ENCODE assay signal across 8 mouse cellular contexts in the genomic region with DNA sequence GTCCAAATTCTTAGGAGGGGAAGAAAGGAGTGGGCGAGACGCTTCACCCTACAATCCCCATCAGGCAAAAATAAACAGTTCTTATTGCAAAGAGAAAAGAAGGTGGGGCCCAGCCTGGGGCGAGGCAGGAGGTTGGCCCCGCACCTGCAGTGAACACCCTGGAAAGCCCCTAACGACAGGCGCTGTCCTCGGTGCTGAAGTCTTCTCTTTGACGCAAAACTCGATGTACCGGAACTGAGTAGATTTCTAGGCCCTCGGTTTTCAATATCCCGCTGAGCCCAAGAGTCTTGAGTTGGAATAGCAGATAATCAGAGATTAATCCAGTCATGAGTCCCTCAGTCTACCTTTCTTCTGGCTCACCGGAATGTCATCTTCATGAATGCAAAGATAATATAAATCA. TPM values are rescaled to one million over a fixed set of nuclear protein-coding genes. Genes with fewer than 3 reads are reported as not detected.
DNase-seq lines count a peak whose midpoint lies in the region; ATAC-seq and TF ChIP-seq lines count a peak whose summit lies in the region.

No protein-coding gene starts in this region.

- no peak overlapping the region for H3K27ac ChIP-seq in limb, embryonic 14.5 days (replicated peaks; ENCODE audit: low read depth, low read length)
- H3K27ac ChIP-seq in thymus, adult 2 months (ENCODE audit: control insufficient read depth, insufficient read depth, low read length): no peak overlapping the region

- 3% methylated on average over 13 of the region's 13 CpGs for WGBS in limb, embryonic 14.5 days
- WGBS in thymus, adult 2 months: 3% methylated on average over 13 of the region's 13 CpGs

- peak; percentile 45 to 72 for DNase-seq in heart, adult 18-20 months
- DNase-seq in heart, adult 11 months: no peak
- peak; percentile 62 to 68 for DNase-seq in adrenal gland, adult 18-20 months (ENCODE audit: low spot score in 2 of 2)
- peak; percentile 88 for DNase-seq in limb, embryonic 14.5 days (ENCODE audit: low spot score)
- peak; percentile 65 for DNase-seq in naive thymus-derived CD4-positive, alpha-beta T cell, adult 2 months (ENCODE audit: low read depth)
- DNase-seq in thymus, adult 2 months: peak; percentile 82
- DNase-seq in left cerebral cortex, adult 11 months (ENCODE audit: low spot score): no peak

- H3K4me2 ChIP-seq in limb, embryonic 14.5 days (replicated peaks; ENCODE audit: low read depth, low read length, severe bottlenecking): no peak overlapping the region

- H3K9me3 ChIP-seq in limb, embryonic 14.5 days (ENCODE audit: control insufficient read depth, low read length): no peaks in the 10 kb centered on the region

- TF ChIP-seq POLR2A in limb, embryonic 14.5 days (IDR thresholded peaks at IDR 0.05; ENCODE audit: borderline replicate concordance, extremely low read depth, insufficient read depth, insufficient read length): no peak
- TF ChIP-seq POLR2A in thymus, adult 2 months (IDR thresholded peaks at IDR 0.05; ENCODE audit: control insufficient read depth, extremely low read depth, insufficient read depth, low read length, poor library complexity): no peak

- H3K36me3 ChIP-seq in limb, embryonic 14.5 days (ENCODE audit: control insufficient read depth, insufficient read depth, low read length): no peaks in the 10 kb centered on the region
- H3K36me3 ChIP-seq in thymus, adult 2 months (ENCODE audit: control insufficient read depth, insufficient read depth, low read length): no peaks in the 10 kb centered on the region

- peaks cover 61% of the 10 kb centered on the region for H3K27me3 ChIP-seq in limb, embryonic 14.5 days (ENCODE audit: control insufficient read depth, insufficient read depth, low read length)
- peaks cover 13% of the 10 kb centered on the region for H3K27me3 ChIP-seq in thymus, adult 2 months (ENCODE audit: control insufficient read depth, insufficient read depth, low read length)

- peak; percentile 78 for ATAC-seq in granulocyte monocyte progenitor cell, adult 5-6 weeks (replicated peaks; ENCODE audit: poor library complexity, severe bottlenecking)
- no peak for ATAC-seq in limb, embryonic 14.5 days (ENCODE audit: low FRiP score, low read depth)

- no peak overlapping the region for H3K9ac ChIP-seq in limb, embryonic 14.5 days (ENCODE audit: low read depth, low read length, severe bottlenecking)

- TF ChIP-seq CTCF in thymus, adult 2 months (IDR thresholded peaks at IDR 0.05; ENCODE audit: borderline replicate concordance, control insufficient read depth, extremely low read depth, insufficient read depth, low read length, poor library complexity): no peak

- peaks cover 16% of the 10 kb centered on the region for H3K4me1 ChIP-seq in limb, embryonic 14.5 days (ENCODE audit: control insufficient read depth, insufficient read depth, low read length)
- no peaks in the 10 kb centered on the region for H3K4me1 ChIP-seq in thymus, adult 2 months (replicated peaks; ENCODE audit: control insufficient read depth, insufficient read depth, low read length)

- no peak overlapping the region for H3K4me3 ChIP-seq in limb, embryonic 14.5 days (replicated peaks; ENCODE audit: low read length)
- no peak overlapping the region for H3K4me3 ChIP-seq in thymus, adult 2 months (ENCODE audit: control insufficient read depth, insufficient read depth, low read length)

RNA-seq across cellular contexts. Expression of a gene that starts 6.6 kb away (rescaled TPM):
- under 1 TPM in 1 of 2 experiments, not detected in 1; 0.17 TPM for total RNA-seq in heart, adult 18-20 months (2021)
- 1 to 10 TPM; 6.6 to 9.6 TPM for total RNA-seq in adrenal gland, adult 18-20 months (2021)
- total RNA-seq in granulocyte monocyte progenitor cell, adult 5-6 weeks (2014; fragmentation: Nextera tagmentation): not detected in 2 replicates
- total RNA-seq in granulocyte monocyte progenitor cell, adult 5-6 weeks (2017): not detected in 2 replicates
- 0.51 and 0.91 TPM in 2 replicates for polyA plus RNA-seq in limb, embryonic 14.5 days (2012; rRNA removed)
- 0.37 and 0.39 TPM in 2 replicates for polyA plus RNA-seq in limb, embryonic 14.5 days (2014; fragmentation: Nextera tagmentation; extraction: Ambion mirVana)
- 1.1 and 2.9 TPM in 2 replicates for polyA plus RNA-seq in thymus, adult 2 months (2012; rRNA removed)

RNA-seq across cellular contexts. Expression of a gene that starts 50.9 kb away (rescaled TPM):
- total RNA-seq in heart, adult 18-20 months (2021): 1 to 10 TPM in 1 of 2 experiments, not detected in 1; 1.3 TPM
- total RNA-seq in adrenal gland, adult 18-20 months (2021): under 1 TPM in 1 of 2 experiments, not detected in 1; 0.23 TPM
- not detected in 2 replicates for total RNA-seq in granulocyte monocyte progenitor cell, adult 5-6 weeks (2014; fragmentation: Nextera tagmentation)
- not detected in 2 replicates for total RNA-seq in granulocyte monocyte progenitor cell, adult 5-6 weeks (2017)
- polyA plus RNA-seq in limb, embryonic 14.5 days (2012; rRNA removed): 1.1 and 2.0 TPM in 2 replicates
- 1.3 and 2.2 TPM in 2 replicates for polyA plus RNA-seq in limb, embryonic 14.5 days (2014; fragmentation: Nextera tagmentation; extraction: Ambion mirVana)
- polyA plus RNA-seq in thymus, adult 2 months (2012; rRNA removed): 0.09 TPM in 1 of 2 replicates, not detected in the other

Comparison
In these comparisons a context has a peak if more than half of its experiments do, and no peak if none do; other contexts are left out.
1. DNase-seq: peak in heart, adult 18-20 months (2 of 2), adrenal gland, adult 18-20 months (2 of 2), limb, embryonic 14.5 days (single experiment), naive thymus-derived CD4-positive, alpha-beta T cell, adult 2 months (single experiment) and thymus, adult 2 months (single experiment); none in heart, adult 11 months (single experiment) and left cerebral cortex, adult 11 months (single experiment).
2. RNA of a gene that starts 6.6 kb away (total RNA-seq): 6.6 to 9.6 TPM in adrenal gland, adult 18-20 months; 0.17 TPM in heart, adult 18-20 months and not detected in granulocyte monocyte progenitor cell, adult 5-6 weeks; every median in the first group is over 4 times any median in the second.